Mouse (Mus musculus) liver, adult 2 months (tissue): ENCODE measurements around the gene Eif3b.

Experiments used
- CTCF ChIP-seq: fragments of 200-500 bp; IDR thresholded peaks from 2 replicates; pipeline ENCODE4 v1.5.1; 2011; ENCODE audit warnings: low read depth, low read length, control low read depth
- POLR2A ChIP-seq: fragments of 200-500 bp; IDR thresholded peaks from 2 replicates; pipeline ENCODE4 v1.6.1; 2011; ENCODE audit warnings: low read length, control low read depth; ENCODE audit not compliant: insufficient read depth; ENCODE audit errors: extremely low read depth

DNA sequence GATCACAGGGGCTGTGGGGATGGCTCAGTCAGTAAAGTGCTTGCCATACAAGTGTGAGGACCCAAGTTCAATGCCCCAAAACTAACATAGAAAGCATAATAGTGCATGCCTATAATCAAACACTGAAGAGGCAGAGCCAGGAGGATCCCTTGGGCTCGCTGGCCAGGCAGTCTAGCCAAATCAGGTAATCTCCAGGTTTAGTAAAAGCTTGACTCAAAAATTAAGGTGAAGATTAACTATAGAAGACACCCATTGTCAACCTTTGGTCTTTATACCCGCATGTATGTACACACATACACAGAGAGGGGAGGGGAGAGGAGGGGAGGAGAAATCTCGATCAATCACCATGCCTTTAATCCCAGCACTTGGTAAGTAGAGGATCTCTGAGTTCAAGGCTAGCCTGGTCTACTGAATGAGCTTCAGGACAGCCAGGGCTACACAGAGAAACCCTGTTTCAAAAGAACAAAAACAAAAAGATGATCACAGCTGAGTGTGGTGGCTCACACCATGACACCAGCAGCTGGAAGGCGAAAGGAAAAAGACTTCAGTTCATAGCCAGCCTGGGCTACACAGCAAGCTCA lies 43.8 kb upstream of the Eif3b start:
- TF ChIP-seq POLR2A (no peak), CTCF (no peak)
